Mouse (Mus musculus): ENCODE results near the gene Gcm2. TPM values are rescaled to one million over a fixed set of nuclear protein-coding genes. Genes with fewer than 3 reads are reported as not detected.

The Gcm2 gene
- total and polyA plus RNA-seq, 2 experiments from 2014 or later: not detected

GRCm38 (mm10) chr13:41105541-41105940, 5.3 kb downstream of the Gcm2 start:
- H3K27ac ChIP-seq (ENCODE audit: low read depth): no peak overlapping the region
- H3K4me1 ChIP-seq (ENCODE audit: control insufficient read depth, insufficient read depth): no peaks in the 10 kb centered on the region
- no peak for TF ChIP-seq EP300 (IDR thresholded peaks at IDR 0.05; ENCODE audit: low read depth)
- TF ChIP-seq CTCF (IDR thresholded peaks at IDR 0.05; ENCODE audit: low read depth): no peak
- no peaks in the 10 kb centered on the region for H3K27me3 ChIP-seq (ENCODE audit: control insufficient read depth, insufficient read depth, low read length)
- H3K4me2 ChIP-seq (ENCODE audit: low read depth, low read length): no peak overlapping the region
- DNase-seq (ENCODE audit: low spot score) (no peak), ATAC-seq (ENCODE audit: insufficient read depth, low read depth) (no peak)
- no peak overlapping the region for H3K9ac ChIP-seq (replicated peaks; ENCODE audit: low read depth, low read length)
- H3K4me3 ChIP-seq (ENCODE audit: low read depth, low read length): no peak overlapping the region
- no peaks in the 10 kb centered on the region for H3K9me3 ChIP-seq (replicated peaks; ENCODE audit: control insufficient read depth, low read length)
- no peaks in the 10 kb centered on the region for H3K36me3 ChIP-seq (replicated peaks; ENCODE audit: control insufficient read depth, insufficient read depth, low read length)
- 85% methylated on average over 13 of the region's 13 CpGs for WGBS

DNA sequence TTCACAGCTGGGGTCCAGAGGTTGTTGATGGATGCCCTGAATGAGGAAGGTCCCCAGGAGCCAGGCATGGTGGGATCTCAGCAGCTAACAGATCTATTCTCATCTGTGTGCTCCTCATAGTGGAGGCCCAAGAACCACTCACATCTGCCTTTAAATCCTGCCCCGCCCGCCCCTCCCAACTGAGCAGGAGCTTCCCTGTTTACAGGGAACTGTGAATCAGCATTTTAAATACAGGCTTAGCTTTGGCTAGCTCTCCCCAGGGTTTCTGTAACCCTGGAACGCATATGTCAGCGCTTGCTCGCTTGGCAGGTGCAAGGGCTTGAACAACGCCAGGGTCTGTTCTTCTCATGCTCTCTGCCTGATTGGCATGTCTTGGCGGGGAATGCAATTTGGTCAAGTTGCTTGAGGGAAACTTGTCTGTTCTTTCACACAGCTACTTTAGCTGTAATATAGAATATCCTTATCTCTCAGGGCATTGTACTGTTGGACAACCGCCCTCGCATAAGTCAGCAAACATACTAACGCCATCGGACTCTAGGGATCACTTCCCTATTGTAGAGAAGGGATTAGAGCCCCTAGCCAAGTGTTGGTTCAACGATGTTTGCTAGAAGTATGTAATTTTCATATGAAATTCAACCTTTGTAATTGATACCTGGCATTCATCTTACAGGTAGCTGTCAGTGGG, 6.9 kb downstream of the Gcm2 start:
- no peak overlapping the region for H3K9ac ChIP-seq (replicated peaks; ENCODE audit: low read depth, low read length)
- H3K4me2 ChIP-seq (ENCODE audit: low read depth, low read length): no peak overlapping the region
- H3K27me3 ChIP-seq (ENCODE audit: control insufficient read depth, insufficient read depth, low read length): no peaks in the 10 kb centered on the region
- TF ChIP-seq EP300 (IDR thresholded peaks at IDR 0.05; ENCODE audit: low read depth) (no peak), CTCF (IDR thresholded peaks at IDR 0.05; ENCODE audit: low read depth) (no peak)
- DNase-seq (ENCODE audit: low spot score) (no peak), ATAC-seq (ENCODE audit: insufficient read depth, low read depth) (no peak)
- H3K4me1 ChIP-seq (ENCODE audit: control insufficient read depth, insufficient read depth): no peaks in the 10 kb centered on the region
- no peaks in the 10 kb centered on the region for H3K36me3 ChIP-seq (replicated peaks; ENCODE audit: control insufficient read depth, insufficient read depth, low read length)
- H3K4me3 ChIP-seq (ENCODE audit: low read depth, low read length): no peak overlapping the region
- no peak overlapping the region for H3K27ac ChIP-seq (ENCODE audit: low read depth)
- H3K9me3 ChIP-seq (replicated peaks; ENCODE audit: control insufficient read depth, low read length): no peaks in the 10 kb centered on the region
- WGBS: 66% methylated on average over 12 of the region's 12 CpGs

DNA sequence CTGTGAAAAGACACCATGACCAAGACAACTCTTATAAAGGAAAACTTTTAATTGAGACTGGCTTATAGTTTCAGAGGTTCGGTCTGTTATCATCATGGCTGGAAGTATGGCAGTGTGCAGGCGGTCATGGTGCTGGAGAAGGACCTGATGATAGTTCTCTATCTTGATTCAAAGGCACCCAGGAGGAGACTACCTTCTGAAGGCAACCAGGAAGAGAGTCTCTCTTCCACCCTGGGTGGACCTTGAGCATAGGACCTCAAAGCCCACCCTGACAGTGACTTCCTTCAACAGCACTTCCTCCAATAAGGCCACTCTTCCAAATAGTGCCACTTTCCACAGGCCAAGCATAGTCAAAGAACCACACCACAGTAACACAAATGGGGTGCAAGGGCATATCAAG, 10.8 kb downstream of the Gcm2 start:
- TF ChIP-seq CTCF (IDR thresholded peaks at IDR 0.05; ENCODE audit: low read depth): no peak
- no peak for TF ChIP-seq EP300 (IDR thresholded peaks at IDR 0.05; ENCODE audit: low read depth)
- Histone ChIP-seq H3K9me3 (replicated peaks; ENCODE audit: control insufficient read depth, low read length) (no peaks in the 10 kb centered on the region), H3K36me3 (replicated peaks; ENCODE audit: control insufficient read depth, insufficient read depth, low read length) (no peaks in the 10 kb centered on the region), H3K4me3 (ENCODE audit: low read depth, low read length) (no peak overlapping the region), H3K9ac (replicated peaks; ENCODE audit: low read depth, low read length) (no peak overlapping the region), H3K4me1 (ENCODE audit: control insufficient read depth, insufficient read depth) (no peaks in the 10 kb centered on the region), H3K27me3 (ENCODE audit: control insufficient read depth, insufficient read depth, low read length) (no peaks in the 10 kb centered on the region), H3K4me2 (ENCODE audit: low read depth, low read length) (no peak overlapping the region), H3K27ac (ENCODE audit: low read depth) (no peak overlapping the region)
- ATAC-seq (ENCODE audit: insufficient read depth, low read depth) (no peak), DNase-seq (ENCODE audit: low spot score) (no peak)
- WGBS: 81% methylated on average over 2 of the region's 2 CpGs

GRCm38 (mm10) chr13:41098325-41098724, 12.5 kb downstream of the Gcm2 start:
- WGBS: 49% methylated on average over 15 of the region's 15 CpGs
- peak overlapping the region; percentile 40; the same call in 1 of the 2 replicates for H3K4me2 ChIP-seq (ENCODE audit: low read depth, low read length)
- no peaks in the 10 kb centered on the region for H3K36me3 ChIP-seq (replicated peaks; ENCODE audit: control insufficient read depth, insufficient read depth, low read length)
- no peaks in the 10 kb centered on the region for H3K27me3 ChIP-seq (ENCODE audit: control insufficient read depth, insufficient read depth, low read length)
- H3K27ac ChIP-seq (ENCODE audit: low read depth): no peak overlapping the region
- no peak overlapping the region for H3K9ac ChIP-seq (replicated peaks; ENCODE audit: low read depth, low read length)
- H3K4me3 ChIP-seq (ENCODE audit: low read depth, low read length): no peak overlapping the region
- TF ChIP-seq CTCF (IDR thresholded peaks at IDR 0.05; ENCODE audit: low read depth) (no peak), EP300 (IDR thresholded peaks at IDR 0.05; ENCODE audit: low read depth) (no peak)
- H3K9me3 ChIP-seq (replicated peaks; ENCODE audit: control insufficient read depth, low read length): no peaks in the 10 kb centered on the region
- no peak for DNase-seq (ENCODE audit: low spot score)
- ATAC-seq (ENCODE audit: insufficient read depth, low read depth): no peak
- no peaks in the 10 kb centered on the region for H3K4me1 ChIP-seq (ENCODE audit: control insufficient read depth, insufficient read depth)

DNA sequence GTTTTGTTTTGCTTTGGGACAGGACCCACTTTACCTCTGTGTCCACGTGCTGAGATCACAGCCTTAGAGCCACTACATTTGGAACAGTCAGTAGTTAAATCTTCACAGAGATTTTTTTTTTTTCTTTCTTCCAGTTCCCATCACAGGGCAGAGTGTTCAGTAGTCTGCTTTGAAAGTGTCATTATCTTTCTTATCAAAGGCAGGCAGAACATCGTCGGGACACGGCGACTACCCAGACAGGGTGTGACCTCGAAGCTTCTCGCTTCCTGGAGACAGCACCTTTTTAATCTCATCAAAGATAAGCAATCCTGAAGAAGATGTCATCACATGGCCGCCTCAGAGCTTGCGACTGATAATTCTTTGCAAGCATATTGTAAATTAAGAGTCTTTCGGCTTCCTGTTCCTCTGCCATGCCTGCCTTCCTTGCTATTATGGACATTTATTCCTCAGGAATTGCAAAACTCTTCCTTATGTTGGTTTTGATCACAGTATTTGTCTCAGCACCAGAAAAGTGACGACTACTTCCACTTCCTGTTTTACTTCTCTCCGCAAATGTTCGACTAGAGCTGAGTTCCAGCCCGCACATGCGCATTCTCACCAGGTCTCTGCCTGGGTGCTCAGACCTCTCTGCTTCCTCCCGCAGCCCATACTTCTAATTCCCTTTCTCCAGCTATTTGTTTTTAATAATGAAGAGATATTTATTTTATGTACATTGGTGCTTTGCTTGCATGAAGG, 13.3 kb downstream of the Gcm2 start:
- Histone ChIP-seq H3K4me2 (ENCODE audit: low read depth, low read length) (peak overlapping the region; percentile 45), H3K9me3 (replicated peaks; ENCODE audit: control insufficient read depth, low read length) (no peaks in the 10 kb centered on the region), H3K4me1 (ENCODE audit: control insufficient read depth, insufficient read depth) (no peaks in the 10 kb centered on the region), H3K36me3 (replicated peaks; ENCODE audit: control insufficient read depth, insufficient read depth, low read length) (no peaks in the 10 kb centered on the region), H3K4me3 (ENCODE audit: low read depth, low read length) (no peak overlapping the region), H3K27me3 (ENCODE audit: control insufficient read depth, insufficient read depth, low read length) (no peaks in the 10 kb centered on the region), H3K27ac (ENCODE audit: low read depth) (no peak overlapping the region), H3K9ac (replicated peaks; ENCODE audit: low read depth, low read length) (no peak overlapping the region)
- TF ChIP-seq CTCF (IDR thresholded peaks at IDR 0.05; ENCODE audit: low read depth): no peak
- TF ChIP-seq EP300 (IDR thresholded peaks at IDR 0.05; ENCODE audit: low read depth): no peak
- ATAC-seq (ENCODE audit: insufficient read depth, low read depth) (no peak), DNase-seq (ENCODE audit: low spot score) (no peak)
- WGBS: 25% methylated on average over 16 of the region's 16 CpGs

Measured in heart, postnatal 0 days (tissue).